Mouse (Mus musculus) olfactory bulb, adult 2 months (tissue): Measurements from ENCODE around the gene Ccdc6.

Experiments used
- CTCF ChIP-seq: fragments of 200-500 bp; IDR thresholded peaks from 2 replicates; pipeline ENCODE4 v1.5.1; 2012; ENCODE audit warnings: low read depth, mild to moderate bottlenecking, low read length, moderate library complexity; ENCODE audit not compliant: insufficient read depth
- POLR2A ChIP-seq: fragments of 200-500 bp; IDR thresholded peaks from 2 replicates; pipeline ENCODE4 v1.6.1; 2012; ENCODE audit warnings: mild to moderate bottlenecking, low read depth, low read length, moderate library complexity; ENCODE audit not compliant: insufficient read depth

DNA sequence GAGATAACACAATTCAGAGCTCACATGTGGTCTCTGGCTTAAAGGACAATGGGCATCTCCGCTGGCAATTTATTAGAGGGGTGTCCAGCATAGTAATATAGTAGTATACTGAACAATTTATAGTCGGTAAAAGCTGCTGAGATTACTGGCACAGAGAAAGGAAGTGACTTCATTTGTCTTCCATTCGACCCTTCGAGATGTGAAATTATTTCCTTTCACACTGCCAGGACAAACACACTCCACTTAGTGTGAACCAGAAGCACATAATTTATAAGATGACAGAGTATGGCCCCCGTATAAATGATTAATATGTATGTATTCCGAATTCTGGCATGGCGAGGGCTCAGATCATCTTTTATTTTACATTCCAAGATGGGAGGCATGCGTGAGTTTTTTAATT lies 16.0 kb upstream of the Ccdc6 start:
- TF ChIP-seq CTCF (no peak), POLR2A (no peak)
